Mouse (Mus musculus): ENCODE data around the gene Dusp14. TPM values are rescaled to one million over a fixed set of nuclear protein-coding genes. Genes with fewer than 3 reads are reported as not detected.

Gene Dusp14
- polyA plus RNA-seq, 1 experiment: not detected

- no peak for TF ChIP-seq GATA1 (IDR thresholded peaks at IDR 0.05; ENCODE audit: low read length)
Observed at GRCm38 (mm10) chr11:84009001-84009400, 60.1 kb downstream of the Dusp14 start.

- TF ChIP-seq GATA1 (IDR thresholded peaks at IDR 0.05; ENCODE audit: low read length): no peak
Observed at GRCm38 (mm10) chr11:84003986-84004385, 65.1 kb downstream of the Dusp14 start.

- TF ChIP-seq GATA1 (IDR thresholded peaks at IDR 0.05; ENCODE audit: low read length): no peak
Observed at GRCm38 (mm10) chr11:84001257-84001656, 67.8 kb downstream of the Dusp14 start.

GRCm38 (mm10) chr11:83999411-83999915 lies 69.6 kb downstream of the Dusp14 start:
- TF ChIP-seq GATA1 (IDR thresholded peaks at IDR 0.05; ENCODE audit: low read length): no peak

- no peak for TF ChIP-seq GATA1 (IDR thresholded peaks at IDR 0.05; ENCODE audit: low read length)
Observed at GRCm38 (mm10) chr11:83998993-83999392, 70.1 kb downstream of the Dusp14 start.

Other genes starting within 250 kb of the Dusp14 start
- gene Hnf1b, start 219.2 kb downstream of the Dusp14 start, polyA plus RNA-seq (2012): not detected in 2 replicates
- gene Ddx52, start 127.2 kb downstream of the Dusp14 start, polyA plus RNA-seq (2012): 1.3 and 2.0 TPM in 2 replicates
- gene Synrg, start 104.8 kb downstream of the Dusp14 start, polyA plus RNA-seq (2012): 4.1 and 11.4 TPM in 2 replicates
- 1.7 and 2.1 TPM in 2 replicates for gene Tada2a, start 60.3 kb upstream of the Dusp14 start, polyA plus RNA-seq (2012)
- 20.3 and 32.1 TPM in 2 replicates for gene Acaca, start 60.4 kb upstream of the Dusp14 start, polyA plus RNA-seq (2012)
- not detected in 2 replicates for gene Gm11437, start 98.2 kb upstream of the Dusp14 start, polyA plus RNA-seq (2012)